11 mouse cellular contexts compared by ENCODE assay signal in the genomic region with DNA sequence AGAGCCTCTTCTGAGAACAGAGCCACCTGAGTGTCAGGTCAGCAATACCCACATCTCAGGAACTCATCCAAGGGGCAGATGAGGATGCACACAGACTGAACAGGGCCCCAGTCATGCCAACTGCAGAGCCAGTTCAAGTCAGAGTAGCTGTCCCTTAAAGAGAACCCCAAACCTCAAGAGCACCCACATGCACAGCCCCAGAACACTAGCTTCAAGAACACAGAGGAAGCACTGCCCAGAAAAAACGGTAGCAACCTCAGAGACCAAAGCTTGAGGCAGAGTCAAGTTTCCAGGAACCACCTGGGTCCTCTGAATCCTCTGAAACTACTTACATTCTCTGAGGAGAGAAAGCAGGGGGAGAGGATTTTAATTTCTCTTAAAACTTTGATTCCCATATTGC. TPM values are rescaled to one million over a fixed set of nuclear protein-coding genes. Genes with fewer than 3 reads are reported as not detected.
DNase-seq lines count a peak whose midpoint lies in the region; ATAC-seq and TF ChIP-seq lines count a peak whose summit lies in the region.
"Had no signal": no experiment of that assay in that cellular context is flagged by ENCODE, and none has a peak within 500 bp of the region (broad histone marks: within the 10 kb centered on the region; RNA-seq: fewer than 3 reads in every experiment).

No protein-coding gene starts in this region.

- peaks cover 26% of the 10 kb centered on the region; the same call in 1 of the 2 replicates for H3K4me1 ChIP-seq in kidney, embryonic 14.5 days (ENCODE audit: control insufficient read depth, insufficient read depth, low read length)
- H3K4me1 ChIP-seq in embryonic facial prominence, embryonic 14.5 days (ENCODE audit: control insufficient read depth, insufficient read depth, low read length) = peaks cover 23% of the 10 kb centered on the region
- peaks cover 23% of the 10 kb centered on the region for H3K4me1 ChIP-seq in hindbrain, embryonic 14.5 days (replicated peaks; ENCODE audit: control insufficient read depth, insufficient read depth, low read length)
- H3K4me1 ChIP-seq in olfactory bulb, adult 2 months (ENCODE audit: control insufficient read depth, insufficient read depth, low read length) = peaks cover 48% of the 10 kb centered on the region

- H3K27ac ChIP-seq in kidney, embryonic 14.5 days (ENCODE audit: low read depth, low read length) = no peak overlapping the region
- H3K27ac ChIP-seq in embryonic facial prominence, embryonic 14.5 days (replicated peaks; ENCODE audit: low read depth, low read length) = no peak overlapping the region
- no peak overlapping the region for H3K27ac ChIP-seq in hindbrain, embryonic 14.5 days
- H3K27ac ChIP-seq in olfactory bulb, adult 2 months (ENCODE audit: insufficient read depth, low read depth, low read length) = no peak overlapping the region
- H3K27ac ChIP-seq: macrophage had no signal

- no peak for TF ChIP-seq CTCF in olfactory bulb, adult 2 months (IDR thresholded peaks at IDR 0.05; ENCODE audit: insufficient read depth, low read depth, low read length)

- no peak for ATAC-seq in kidney, embryonic 14.5 days (ENCODE audit: low FRiP score, low TSS enrichment)
- ATAC-seq in embryonic facial prominence, embryonic 14.5 days (ENCODE audit: low read depth) = no peak
- no peak for ATAC-seq in hindbrain, embryonic 14.5 days (ENCODE audit: low FRiP score)

- no peaks in the 10 kb centered on the region for H3K27me3 ChIP-seq in kidney, embryonic 14.5 days (ENCODE audit: control insufficient read depth, insufficient read depth, low read length)
- H3K27me3 ChIP-seq in embryonic facial prominence, embryonic 14.5 days (replicated peaks; ENCODE audit: control insufficient read depth, insufficient read depth, low read length) = no peaks in the 10 kb centered on the region
- H3K27me3 ChIP-seq in hindbrain, embryonic 14.5 days (ENCODE audit: control insufficient read depth, insufficient read depth, low read length) = no peaks in the 10 kb centered on the region

- no peak for DNase-seq in kidney, postnatal 10 days
- no peak for DNase-seq in embryonic facial prominence, embryonic 14.5 days (ENCODE audit: low spot score)
- DNase-seq in hindbrain, embryonic 14.5 days (ENCODE audit: low spot score) = no peak
- no peak for DNase-seq in layer of hippocampus, adult 8-10 months (ENCODE audit: low spot score in 2 of 2)
- no peak for DNase-seq in gastrocnemius, postnatal 14 days
- DNase-seq in adrenal gland, postnatal 25 days = no peak
- DNase-seq: spleen, adult 18-20 months had no signal

- H3K4me3 ChIP-seq in kidney, embryonic 14.5 days (ENCODE audit: low read length) = peak overlapping the region; percentile 91; the same call in 1 of the 2 replicates
- peak overlapping the region; percentile 89; the same call in 1 of the 2 replicates for H3K4me3 ChIP-seq in embryonic facial prominence, embryonic 14.5 days (ENCODE audit: low read depth, low read length)
- H3K4me3 ChIP-seq in hindbrain, embryonic 14.5 days (replicated peaks; ENCODE audit: low read length) = peak overlapping the region; percentile 88; the same call in 1 of the 2 replicates
- H3K4me3 ChIP-seq in olfactory bulb, adult 2 months (ENCODE audit: insufficient read depth, low read depth, low read length) = peak overlapping the region; percentile 15

- peaks cover 9% of the 10 kb centered on the region for H3K36me3 ChIP-seq in kidney, embryonic 14.5 days (ENCODE audit: control insufficient read depth, insufficient read depth, low read length)
- H3K36me3 ChIP-seq in embryonic facial prominence, embryonic 14.5 days (ENCODE audit: control insufficient read depth, insufficient read depth, low read length) = peaks cover 10% of the 10 kb centered on the region
- peaks cover 20% of the 10 kb centered on the region for H3K36me3 ChIP-seq in hindbrain, embryonic 14.5 days (replicated peaks; ENCODE audit: control insufficient read depth, insufficient read depth)

- TF ChIP-seq POLR2A in olfactory bulb, adult 2 months (IDR thresholded peaks at IDR 0.05; ENCODE audit: insufficient read depth, low read depth, low read length) = no peak

- H3K9ac ChIP-seq in kidney, embryonic 14.5 days (ENCODE audit: low read depth, low read length) = peak overlapping the region; percentile 88; the same call in 1 of the 2 replicates
- H3K9ac ChIP-seq in embryonic facial prominence, embryonic 14.5 days (ENCODE audit: low read depth, low read length) = no peak overlapping the region; the same call in 1 of the 2 replicates
- 0 out of 2 replicates have a peak overlapping the region, but pooled peaks have one; percentile 87 for H3K9ac ChIP-seq in hindbrain, embryonic 14.5 days

- 41% methylated on average over 1 of the region's 1 CpGs for WGBS in kidney, embryonic 14.5 days
- 28% methylated on average over 1 of the region's 1 CpGs for WGBS in embryonic facial prominence, embryonic 14.5 days
- 62% methylated on average over 1 of the region's 1 CpGs for WGBS in hindbrain, embryonic 14.5 days
- WGBS in olfactory bulb, adult 2 months = 12% methylated on average over 1 of the region's 1 CpGs

- intact Hi-C loops in gastrocnemius, postnatal 14 days (cut with DNase I; ENCODE audit: low total_unique reads) = no loop called here

- H3K9me3 ChIP-seq in kidney, embryonic 14.5 days (ENCODE audit: control insufficient read depth, low read length) = no peaks in the 10 kb centered on the region
- no peaks in the 10 kb centered on the region for H3K9me3 ChIP-seq in embryonic facial prominence, embryonic 14.5 days (ENCODE audit: control insufficient read depth, low read length)
- H3K9me3 ChIP-seq in hindbrain, embryonic 14.5 days (ENCODE audit: control insufficient read depth, low read length) = no peaks in the 10 kb centered on the region

- H3K4me2 ChIP-seq in kidney, embryonic 14.5 days (replicated peaks; ENCODE audit: low read depth, low read length) = 0 out of 2 replicates have a peak overlapping the region, but pooled peaks have one; percentile 2
- H3K4me2 ChIP-seq in embryonic facial prominence, embryonic 14.5 days (ENCODE audit: low read depth, low read length) = peak overlapping the region; percentile 75
- peak overlapping the region; percentile 82 for H3K4me2 ChIP-seq in hindbrain, embryonic 14.5 days (replicated peaks)

RNA-seq across cellular contexts. Expression of gene Zdhhc8, which starts 1.5 kb away (rescaled TPM):
- polyA plus RNA-seq in kidney, embryonic 14.5 days (2014; fragmentation: Nextera tagmentation; extraction: Ambion mirVana) = 14.4 and 17.2 TPM in 2 replicates
- 23.6 and 25.4 TPM in 2 replicates for polyA plus RNA-seq in embryonic facial prominence, embryonic 14.5 days (2014; fragmentation: Nextera tagmentation; extraction: Ambion mirVana)
- 14.8 and 16.4 TPM in 2 replicates for polyA plus RNA-seq in hindbrain, embryonic 14.5 days (2014; fragmentation: Nextera tagmentation; extraction: Ambion mirVana)
- not detected in 2 replicates for polyA plus RNA-seq in olfactory bulb, adult 2 months (2012; ENCODE audit: insufficient read depth, insufficient read length, low replicate concordance, missing spikeins)
- total RNA-seq in layer of hippocampus, adult 8-10 months (2022) = 10 to 100 TPM; 60.7 to 90.9 (median 69.7) TPM
- 10 to 100 TPM; 20.3 to 21.7 TPM for total RNA-seq in gastrocnemius, postnatal 14 days (2021)
- total RNA-seq in adrenal gland, postnatal 25 days (2021) = 21.5 and 26.8 TPM in 2 replicates

RNA-seq across cellular contexts. Expression of gene Trmt2a, which starts 15.0 kb away (rescaled TPM):
- polyA plus RNA-seq in kidney, embryonic 14.5 days (2014; fragmentation: Nextera tagmentation; extraction: Ambion mirVana) = 78.3 and 83.4 TPM in 2 replicates
- 79.1 and 83.5 TPM in 2 replicates for polyA plus RNA-seq in embryonic facial prominence, embryonic 14.5 days (2014; fragmentation: Nextera tagmentation; extraction: Ambion mirVana)
- 70.9 and 77.0 TPM in 2 replicates for polyA plus RNA-seq in hindbrain, embryonic 14.5 days (2014; fragmentation: Nextera tagmentation; extraction: Ambion mirVana)
- polyA plus RNA-seq in olfactory bulb, adult 2 months (2012; ENCODE audit: insufficient read depth, insufficient read length, low replicate concordance, missing spikeins) = not detected in 2 replicates
- total RNA-seq in layer of hippocampus, adult 8-10 months (2022) = 10 to 100 TPM; 55.2 to 69.1 (median 57.6) TPM
- 10 to 100 TPM; 12.1 to 12.7 TPM for total RNA-seq in gastrocnemius, postnatal 14 days (2021)
- 60.1 and 63.9 TPM in 2 replicates for total RNA-seq in adrenal gland, postnatal 25 days (2021)

RNA-seq across cellular contexts. Expression of gene Ranbp1, which starts 15.1 kb away (rescaled TPM):
- 846 and 1,191 TPM in 2 replicates for polyA plus RNA-seq in kidney, embryonic 14.5 days (2014; fragmentation: Nextera tagmentation; extraction: Ambion mirVana)
- 515 and 520 TPM in 2 replicates for polyA plus RNA-seq in embryonic facial prominence, embryonic 14.5 days (2014; fragmentation: Nextera tagmentation; extraction: Ambion mirVana)
- 411 and 415 TPM in 2 replicates for polyA plus RNA-seq in hindbrain, embryonic 14.5 days (2014; fragmentation: Nextera tagmentation; extraction: Ambion mirVana)
- not detected in 2 replicates for polyA plus RNA-seq in olfactory bulb, adult 2 months (2012; ENCODE audit: insufficient read depth, insufficient read length, low replicate concordance, missing spikeins)
- 10 to 100 TPM; 70.8 to 97.7 (median 84.0) TPM for total RNA-seq in layer of hippocampus, adult 8-10 months (2022)
- total RNA-seq in gastrocnemius, postnatal 14 days (2021) = 10 to 100 TPM; 28.7 to 42.6 TPM
- 139 and 168 TPM in 2 replicates for total RNA-seq in adrenal gland, postnatal 25 days (2021)

RNA-seq across cellular contexts. Expression of gene Ccdc188, which starts 15.8 kb away (rescaled TPM):
- polyA plus RNA-seq in kidney, embryonic 14.5 days (2014; fragmentation: Nextera tagmentation; extraction: Ambion mirVana) = not detected in 2 replicates
- not detected in 2 replicates for polyA plus RNA-seq in embryonic facial prominence, embryonic 14.5 days (2014; fragmentation: Nextera tagmentation; extraction: Ambion mirVana)
- polyA plus RNA-seq in hindbrain, embryonic 14.5 days (2014; fragmentation: Nextera tagmentation; extraction: Ambion mirVana) = not detected in 2 replicates
- polyA plus RNA-seq in olfactory bulb, adult 2 months (2012; ENCODE audit: insufficient read depth, insufficient read length, low replicate concordance, missing spikeins) = not detected in 2 replicates
- not detected for total RNA-seq in layer of hippocampus, adult 8-10 months (2022)
- not detected for total RNA-seq in gastrocnemius, postnatal 14 days (2021)
- not detected in 2 replicates for total RNA-seq in adrenal gland, postnatal 25 days (2021)
- polyA plus RNA-seq: macrophage had no signal

RNA-seq across cellular contexts. Expression of gene Gm49776, which starts 24.7 kb away (rescaled TPM):
- polyA plus RNA-seq in kidney, embryonic 14.5 days (2014; fragmentation: Nextera tagmentation; extraction: Ambion mirVana) = 1.2 and 1.9 TPM in 2 replicates
- polyA plus RNA-seq in embryonic facial prominence, embryonic 14.5 days (2014; fragmentation: Nextera tagmentation; extraction: Ambion mirVana) = 1.2 and 6.5 TPM in 2 replicates
- 5.3 TPM in 1 of 2 replicates, not detected in the other for polyA plus RNA-seq in hindbrain, embryonic 14.5 days (2014; fragmentation: Nextera tagmentation; extraction: Ambion mirVana)
- not detected in 2 replicates for polyA plus RNA-seq in olfactory bulb, adult 2 months (2012; ENCODE audit: insufficient read depth, insufficient read length, low replicate concordance, missing spikeins)
- not detected for total RNA-seq in layer of hippocampus, adult 8-10 months (2022)
- total RNA-seq in gastrocnemius, postnatal 14 days (2021) = not detected
- total RNA-seq in adrenal gland, postnatal 25 days (2021) = not detected in 2 replicates
- polyA plus RNA-seq: gonadal fat pad, adult 2 months; macrophage had no signal

Comparison
In these comparisons a context has a peak if more than half of its experiments do, and no peak if none do; other contexts are left out.
1. H3K4me2 ChIP-seq: peak in every context shown above with its lines; median percentile 82 in hindbrain, embryonic 14.5 days; 75 in embryonic facial prominence, embryonic 14.5 days; 2 in kidney, embryonic 14.5 days.
2. H3K4me3 ChIP-seq: peak in every context shown above with its lines; median percentile 91 in kidney, embryonic 14.5 days; 89 in embryonic facial prominence, embryonic 14.5 days; 88 in hindbrain, embryonic 14.5 days; 15 in olfactory bulb, adult 2 months.
3. RNA of gene Zdhhc8, which starts 1.5 kb away (polyA plus RNA-seq): 23.6 to 25.4 TPM in embryonic facial prominence, embryonic 14.5 days, 14.4 to 17.2 TPM in kidney, embryonic 14.5 days and 14.8 to 16.4 TPM in hindbrain, embryonic 14.5 days; not detected in olfactory bulb, adult 2 months; every median in the first group is over 10 times any median in the second.
4. RNA of gene Ranbp1, which starts 15.1 kb away (polyA plus RNA-seq): 846 to 1,191 TPM in kidney, embryonic 14.5 days, 515 to 520 TPM in embryonic facial prominence, embryonic 14.5 days and 411 to 415 TPM in hindbrain, embryonic 14.5 days; not detected in olfactory bulb, adult 2 months; every median in the first group is over 100 times any median in the second.